Mouse (Mus musculus): ENCODE data around the gene Mid1. TPM values are rescaled to one million over a fixed set of nuclear protein-coding genes. Genes with fewer than 3 reads are reported as not detected.
"Not testable (repeated sequence)": the region's sequence is repeated elsewhere in the genome, so short reads cannot be mapped to it uniquely, and the experiment has no call there.

The Mid1 gene
- polyA plus RNA-seq, 1 experiment from 2014 or later: 11.9 TPM

GRCm38 (mm10) chrX:169984853-169985252 lies 299.9 kb downstream of the Mid1 start:
- H3K4me2 ChIP-seq (replicated peaks); ATAC-seq (ENCODE audit: low FRiP score); H3K27me3 ChIP-seq; H3K9ac ChIP-seq; H3K27ac ChIP-seq; H3K4me1 ChIP-seq; H3K4me3 ChIP-seq: not testable (repeated sequence)
- Histone ChIP-seq H3K36me3 (peaks cover 65% of the 10 kb centered on the region), H3K9me3 (replicated peaks) (peaks cover 67% of the 10 kb centered on the region)
- 93% methylated on average over 21 of the region's 21 CpGs for WGBS

GRCm38 (mm10) chrX:169985796-169986195 lies 300.8 kb downstream of the Mid1 start:
- H3K27ac ChIP-seq; H3K9ac ChIP-seq; H3K4me3 ChIP-seq; H3K4me1 ChIP-seq; H3K4me2 ChIP-seq (replicated peaks); H3K27me3 ChIP-seq: not testable (repeated sequence)
- Histone ChIP-seq H3K9me3 (replicated peaks) (peaks cover 72% of the 10 kb centered on the region), H3K36me3 (peaks cover 72% of the 10 kb centered on the region)
- WGBS: 85% methylated on average over 18 of the region's 18 CpGs
- peak; percentile 33 for ATAC-seq (ENCODE audit: low FRiP score)

GRCm38 (mm10) chrX:169986519-169987367 lies 301.7 kb downstream of the Mid1 start:
- H3K27me3 ChIP-seq, H3K4me1 ChIP-seq: not testable (repeated sequence)
- peak overlapping the region; percentile 14 for H3K27ac ChIP-seq
- H3K9ac ChIP-seq: peak overlapping the region; percentile 20; the same call in 1 of the 2 replicates
- 59% methylated on average over 51 of the region's 51 CpGs for WGBS
- peak overlapping the region; percentile 14 for H3K4me3 ChIP-seq
- peak; percentile 94 for ATAC-seq (ENCODE audit: low FRiP score)
- H3K9me3 ChIP-seq (replicated peaks): peaks cover 67% of the 10 kb centered on the region
- H3K36me3 ChIP-seq: peaks cover 68% of the 10 kb centered on the region
- H3K4me2 ChIP-seq (replicated peaks): peak overlapping the region; percentile 34

- Histone ChIP-seq H3K9me3 (replicated peaks) (peaks cover 61% of the 10 kb centered on the region), H3K36me3 (peaks cover 61% of the 10 kb centered on the region)
- not testable (repeated sequence) for H3K27me3 ChIP-seq; H3K9ac ChIP-seq; H3K4me1 ChIP-seq; H3K27ac ChIP-seq; H3K4me3 ChIP-seq; H3K4me2 ChIP-seq (replicated peaks)
- ATAC-seq (ENCODE audit: low FRiP score): peak; percentile 14
- WGBS: 88% methylated on average over 28 of the region's 28 CpGs
These were observed 302.4 kb downstream of the Mid1 start for GRCm38 (mm10) chrX:169987368-169987837.

GRCm38 (mm10) chrX:169988571-169989218 lies 303.7 kb downstream of the Mid1 start:
- not testable (repeated sequence) for H3K27me3 ChIP-seq; H3K4me3 ChIP-seq; ATAC-seq (ENCODE audit: low FRiP score); H3K27ac ChIP-seq; H3K4me1 ChIP-seq; H3K9ac ChIP-seq; H3K4me2 ChIP-seq (replicated peaks)
- Histone ChIP-seq H3K36me3 (peaks cover 48% of the 10 kb centered on the region), H3K9me3 (replicated peaks) (peaks cover 48% of the 10 kb centered on the region)
- 93% methylated on average over 56 of the region's 56 CpGs for WGBS

GRCm38 (mm10) chrX:169989219-169989595 lies 304.2 kb downstream of the Mid1 start:
- Histone ChIP-seq H3K36me3 (peaks cover 45% of the 10 kb centered on the region), H3K9me3 (replicated peaks) (peaks cover 45% of the 10 kb centered on the region)
- not testable (repeated sequence) for H3K4me1 ChIP-seq; H3K27me3 ChIP-seq; H3K9ac ChIP-seq; H3K27ac ChIP-seq; H3K4me2 ChIP-seq (replicated peaks); H3K4me3 ChIP-seq; ATAC-seq (ENCODE audit: low FRiP score)
- WGBS: 84% methylated on average over 8 of the region's 8 CpGs

- not testable (repeated sequence) for H3K9ac ChIP-seq; H3K27me3 ChIP-seq; H3K4me2 ChIP-seq (replicated peaks); H3K4me1 ChIP-seq; ATAC-seq (ENCODE audit: low FRiP score); H3K27ac ChIP-seq; H3K4me3 ChIP-seq
- 79% methylated on average over 56 of the region's 56 CpGs for WGBS
- H3K9me3 ChIP-seq (replicated peaks): peaks cover 37% of the 10 kb centered on the region
- H3K36me3 ChIP-seq: peaks cover 37% of the 10 kb centered on the region
These were observed 305.0 kb downstream of the Mid1 start for GRCm38 (mm10) chrX:169989691-169990631.

GRCm38 (mm10) chrX:169991128-169991873 lies 306.3 kb downstream of the Mid1 start:
- not testable (repeated sequence) for H3K27me3 ChIP-seq, H3K27ac ChIP-seq, H3K9ac ChIP-seq, H3K4me1 ChIP-seq
- Histone ChIP-seq H3K36me3 (peaks cover 29% of the 10 kb centered on the region), H3K4me3 (peak overlapping the region; percentile 18; the same call in 1 of the 2 replicates), H3K9me3 (replicated peaks) (peaks cover 31% of the 10 kb centered on the region), H3K4me2 (replicated peaks) (peak overlapping the region; percentile 30; the same call in 1 of the 2 replicates)
- 13% methylated on average over 13 of the region's 28 CpGs for WGBS
- ATAC-seq (ENCODE audit: low FRiP score): peak; percentile 14; the same call in 1 of the 2 replicates

GRCm38 (mm10) chrX:169992086-169992930 lies 307.3 kb downstream of the Mid1 start:
- Histone ChIP-seq H3K36me3 (peaks cover 24% of the 10 kb centered on the region), H3K9me3 (replicated peaks) (peaks cover 26% of the 10 kb centered on the region)
- H3K4me1 ChIP-seq; H3K4me3 ChIP-seq; ATAC-seq (ENCODE audit: low FRiP score); H3K9ac ChIP-seq; H3K27me3 ChIP-seq; H3K4me2 ChIP-seq (replicated peaks); H3K27ac ChIP-seq: not testable (repeated sequence)
- 18% methylated on average over 5 of the region's 15 CpGs for WGBS

- H3K36me3 ChIP-seq: peaks cover 20% of the 10 kb centered on the region
- peaks cover 22% of the 10 kb centered on the region for H3K9me3 ChIP-seq (replicated peaks)
- 50% methylated on average over 4 of the region's 8 CpGs for WGBS
- not testable (repeated sequence) for H3K4me3 ChIP-seq; ATAC-seq (ENCODE audit: low FRiP score); H3K4me2 ChIP-seq (replicated peaks); H3K4me1 ChIP-seq; H3K9ac ChIP-seq; H3K27ac ChIP-seq; H3K27me3 ChIP-seq
These were observed 308.1 kb downstream of the Mid1 start for GRCm38 (mm10) chrX:169992951-169993547.

All from hindbrain, embryonic 12.5 days (tissue).